Mouse (Mus musculus): Measurements from ENCODE around the gene Tex13c3.
"Not testable (repeated sequence)": the region's sequence is repeated elsewhere in the genome, so short reads cannot be mapped to it uniquely, and the experiment has no call there.

The Tex13c3 gene

GRCm38 (mm10) chrX:19481219-19481618 lies at the start of gene Tex13c3:
TSS of gene Tex13c3 (minus strand) at chrX:19481319.
- DNase-seq: not testable (repeated sequence)

GRCm38 (mm10) chrX:19489731-19490130 lies 8.6 kb upstream of the Tex13c3 start:
- DNase-seq: no peak

Data from lung, postnatal 36 days (tissue).